Mouse (Mus musculus): ENCODE results near the gene Rabgap1l.
A peak's percentile ranks its signal among the peaks of the same experiment; 100 is the strongest.
"Not testable (repeated sequence)": the region's sequence is repeated elsewhere in the genome, so short reads cannot be mapped to it uniquely, and the experiment has no call there.

The Rabgap1l gene

DNA sequence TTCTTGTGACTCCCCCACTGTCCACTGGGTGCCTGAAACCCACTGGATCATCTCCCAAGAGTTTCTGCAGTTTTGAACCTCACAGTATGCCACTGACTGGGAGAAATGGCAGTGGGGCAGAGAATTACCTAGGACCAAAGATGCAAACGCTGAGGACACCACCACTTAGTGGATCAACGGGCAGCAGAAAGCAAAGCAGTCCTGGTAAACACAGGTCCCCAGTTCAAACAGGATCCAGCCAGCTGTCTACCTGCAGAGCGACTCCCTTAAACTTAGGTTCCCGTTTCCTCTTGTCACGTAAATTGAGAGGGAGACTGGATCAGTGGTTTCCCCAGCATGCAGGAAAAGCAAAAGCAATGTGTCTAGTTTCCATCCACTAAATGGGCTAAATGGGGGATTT lies 483.1 kb downstream of the Rabgap1l start:
- DNase-seq (ENCODE audit: low spot score), result no peak

DNA sequence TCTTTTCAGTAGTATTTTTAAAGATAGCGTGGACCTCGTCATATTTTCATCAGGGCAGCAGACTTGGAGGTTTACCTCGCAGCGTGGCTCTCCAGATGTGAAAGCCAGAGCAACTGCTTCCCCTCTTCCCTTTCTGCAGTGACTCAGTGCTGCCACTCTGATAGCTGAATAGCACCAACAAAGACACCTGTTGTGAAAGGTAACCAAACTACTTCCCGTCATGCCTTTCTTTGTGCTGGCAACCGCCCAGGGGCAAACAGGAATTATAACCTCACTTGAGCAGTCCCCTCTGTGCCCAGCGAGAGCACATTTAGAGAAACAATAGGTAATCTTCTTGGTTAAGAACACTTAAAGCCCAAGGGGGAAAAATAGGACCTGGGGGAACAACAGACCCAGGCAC lies 484.0 kb downstream of the Rabgap1l start:
- DNase-seq (ENCODE audit: low spot score), result no peak

GRCm38 (mm10) chr1:160308498-160308897 lies 484.5 kb downstream of the Rabgap1l start:
- no peak for DNase-seq (ENCODE audit: low spot score)

GRCm38 (mm10) chr1:160306866-160307616 lies 486.0 kb downstream of the Rabgap1l start:
- no peak for DNase-seq (ENCODE audit: low spot score)

DNA sequence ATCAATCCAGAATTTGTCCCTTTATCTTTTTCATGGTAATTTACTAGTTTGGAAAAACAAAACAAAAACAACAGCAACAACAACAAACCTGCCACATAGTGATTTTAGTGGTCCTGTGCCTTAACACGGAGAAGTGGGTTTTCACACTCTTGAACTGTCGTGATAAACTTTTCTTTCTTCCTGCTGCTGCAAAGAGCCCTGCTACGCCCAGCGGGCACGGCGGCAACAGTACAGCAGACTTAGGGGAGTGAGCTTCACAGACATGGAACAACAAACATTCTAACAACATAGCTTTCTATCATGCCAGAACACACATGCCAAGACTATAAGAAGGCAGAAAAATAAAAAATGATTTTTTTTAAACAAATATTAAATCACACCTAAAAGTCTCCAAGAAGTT lies 486.7 kb downstream of the Rabgap1l start:
- no peak for DNase-seq (ENCODE audit: low spot score)

GRCm38 (mm10) chr1:160305826-160306225 lies 487.2 kb downstream of the Rabgap1l start:
- DNase-seq (ENCODE audit: low spot score), result no peak

DNA sequence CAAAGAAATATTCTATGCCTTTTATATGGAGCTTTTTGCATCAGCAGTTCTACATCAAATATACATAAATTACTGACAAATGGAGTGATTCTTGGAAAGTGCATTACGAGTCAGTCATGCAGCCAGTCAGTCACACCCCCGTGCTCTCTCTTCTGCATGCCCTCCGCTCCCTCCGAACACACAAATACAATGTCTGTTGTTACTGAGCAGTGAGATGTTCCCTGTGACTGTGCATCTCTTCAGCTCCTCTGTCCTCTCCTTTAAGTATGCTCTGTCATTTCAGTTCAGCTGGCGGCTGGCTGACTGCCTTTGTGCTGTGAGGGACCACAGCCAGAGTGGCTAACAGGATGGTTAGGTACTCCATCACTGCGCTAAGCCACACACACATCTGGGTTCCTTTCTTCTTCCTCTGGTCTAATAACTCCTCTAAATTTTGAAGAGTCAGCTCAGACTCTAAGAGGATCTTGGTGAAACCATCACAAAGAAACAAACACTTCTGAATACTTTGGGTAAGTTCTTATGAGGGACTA lies 488.0 kb downstream of the Rabgap1l start:
- no peak for DNase-seq (ENCODE audit: low spot score)

GRCm38 (mm10) chr1:160302268-160302667 lies 490.7 kb downstream of the Rabgap1l start:
- DNase-seq (ENCODE audit: low spot score), result no peak

DNA sequence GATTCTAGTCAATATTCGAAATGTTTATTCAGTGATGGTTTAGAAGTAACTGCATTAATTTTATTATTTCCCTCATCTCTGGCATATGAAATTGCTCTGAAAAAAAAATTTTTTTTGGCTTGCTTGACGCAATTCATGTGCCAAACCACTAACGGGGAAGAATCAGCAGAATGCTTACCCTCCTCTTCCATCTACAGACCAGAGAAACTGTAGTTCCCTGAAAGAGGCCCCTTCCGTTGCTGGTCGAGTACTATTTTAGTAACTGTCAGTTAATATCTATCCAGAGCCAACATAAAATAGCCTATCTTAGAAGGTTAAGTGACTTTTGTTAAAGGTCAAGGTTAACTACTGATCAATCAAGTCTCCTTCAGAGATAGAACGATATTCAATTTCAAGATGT lies 491.9 kb downstream of the Rabgap1l start:
- no peak for DNase-seq (ENCODE audit: low spot score)

GRCm38 (mm10) chr1:160300704-160301103 lies 492.3 kb downstream of the Rabgap1l start:
- no peak for DNase-seq (ENCODE audit: low spot score)

GRCm38 (mm10) chr1:160299979-160300378 lies 493.0 kb downstream of the Rabgap1l start:
- DNase-seq (ENCODE audit: low spot score), result no peak

DNA sequence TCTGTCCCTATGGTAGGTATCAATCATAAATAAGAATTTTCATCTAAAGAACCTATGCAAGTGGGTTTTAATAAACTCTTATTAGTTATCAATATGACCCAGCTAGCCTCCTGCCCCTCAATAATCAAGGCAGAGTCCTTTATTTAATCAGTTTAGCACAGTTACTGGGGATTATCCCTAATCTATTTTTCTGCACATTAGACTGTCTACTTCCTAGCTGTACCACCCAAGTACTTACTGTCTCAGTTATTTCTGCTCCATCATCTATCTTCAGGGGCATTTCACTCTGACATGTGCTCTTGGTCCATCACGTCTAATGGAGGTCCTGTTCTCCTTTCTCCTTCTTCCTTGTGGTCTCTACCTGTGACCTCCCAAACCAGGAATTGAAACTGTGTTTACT lies 494.1 kb downstream of the Rabgap1l start:
- no peak for DNase-seq (ENCODE audit: low spot score)

DNA sequence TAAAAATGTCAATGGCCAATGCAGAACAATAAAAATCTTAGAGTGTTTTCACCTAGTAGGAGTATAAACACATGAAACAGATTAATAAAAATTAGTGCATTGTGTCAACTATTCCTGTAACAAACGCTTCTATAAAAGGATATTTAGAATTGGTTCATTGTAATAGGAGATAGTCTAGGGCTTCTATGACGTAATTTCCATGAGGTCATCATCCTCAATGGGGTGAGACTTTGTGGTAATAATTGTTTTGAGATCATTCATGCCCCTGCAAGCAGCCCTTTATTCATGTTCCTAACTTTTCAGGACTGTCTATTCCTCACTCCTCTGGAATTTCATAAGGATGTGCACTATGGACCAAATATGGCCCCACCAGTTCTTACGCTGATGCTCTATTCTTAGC lies 495.3 kb downstream of the Rabgap1l start:
- DNase-seq (ENCODE audit: low spot score), result no peak

DNA sequence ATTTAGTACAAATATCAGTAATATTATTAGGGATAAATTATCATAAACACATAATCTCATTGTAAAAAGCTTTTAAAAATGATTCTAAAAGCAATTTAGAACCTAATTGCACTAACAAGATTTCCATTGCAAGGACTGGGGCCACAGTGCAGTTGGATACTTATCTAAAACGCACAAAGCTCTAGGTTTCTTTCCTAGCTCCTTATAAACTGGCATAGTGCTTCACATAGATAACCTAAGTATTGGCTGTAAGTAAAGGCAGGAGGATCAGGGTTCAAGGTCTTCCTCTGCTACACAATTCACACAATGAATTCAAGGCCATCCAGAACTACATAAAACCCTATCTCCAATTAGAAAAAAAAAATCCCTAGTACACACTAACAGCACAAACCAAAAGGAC lies 497.7 kb downstream of the Rabgap1l start:
- DNase-seq (ENCODE audit: low spot score), result no peak

GRCm38 (mm10) chr1:160293488-160293887 lies 499.5 kb downstream of the Rabgap1l start:
- DNase-seq (ENCODE audit: low spot score), result no peak

- peak; percentile 60 for DNase-seq (ENCODE audit: low spot score)
Measured at GRCm38 (mm10) chr1:160292058-160292457, 501.0 kb downstream of the Rabgap1l start.

DNA sequence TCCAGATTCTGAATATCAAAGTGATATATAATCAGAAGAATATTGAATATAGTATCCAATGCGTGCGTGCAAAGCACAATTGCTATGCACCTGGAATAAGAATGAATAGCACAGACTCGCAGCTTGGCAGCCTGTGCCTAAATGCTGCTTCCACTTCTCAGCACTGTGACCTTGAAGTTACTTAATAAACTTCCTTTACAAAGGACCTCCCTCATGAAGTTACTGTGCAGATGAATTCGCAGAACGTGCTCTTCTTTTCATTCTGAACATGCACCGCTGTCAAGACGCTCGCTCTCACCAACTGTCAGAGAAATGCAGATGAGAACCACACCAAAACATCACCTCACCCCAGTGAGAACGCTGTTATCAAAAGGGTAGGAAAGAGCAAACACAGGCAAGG lies 502.8 kb downstream of the Rabgap1l start:
- DNase-seq (ENCODE audit: low spot score), result no peak

- DNase-seq (ENCODE audit: low spot score), result no peak
Measured at GRCm38 (mm10) chr1:160287058-160287645, 505.9 kb downstream of the Rabgap1l start.

DNA sequence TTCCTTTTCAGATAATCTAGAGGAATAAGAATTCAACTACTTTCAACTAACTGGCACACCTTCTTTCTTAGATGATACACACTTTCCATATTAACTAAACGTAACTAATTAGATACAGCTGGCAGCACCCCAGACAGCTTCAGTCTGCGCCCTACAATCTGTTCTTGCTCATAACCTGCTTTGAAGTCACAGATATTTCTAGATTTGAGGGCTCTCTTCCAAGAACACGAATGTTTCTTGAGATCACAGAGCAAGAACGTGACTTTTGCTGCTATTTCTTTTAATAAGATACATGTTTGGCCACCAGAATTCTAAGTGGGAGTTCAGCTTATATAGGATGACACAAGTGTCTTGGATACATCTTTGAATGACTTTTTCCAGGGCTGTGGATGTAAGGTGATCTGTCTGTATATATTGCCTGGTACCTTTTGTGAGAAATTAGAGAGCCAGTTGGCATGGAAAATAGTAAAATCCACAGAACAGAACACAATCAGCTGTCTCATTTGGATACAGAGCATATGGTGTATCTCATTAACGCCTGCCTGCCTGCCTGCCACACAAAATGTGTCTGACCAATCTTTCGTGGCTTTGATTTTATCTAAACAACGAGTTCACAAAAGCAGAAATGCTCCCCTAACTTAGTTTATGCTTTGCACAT lies 506.5 kb downstream of the Rabgap1l start:
- peak; percentile 59 for DNase-seq (ENCODE audit: low spot score)

- no peak for DNase-seq (ENCODE audit: low spot score)
Measured at GRCm38 (mm10) chr1:160284241-160284640, 508.8 kb downstream of the Rabgap1l start.

DNA sequence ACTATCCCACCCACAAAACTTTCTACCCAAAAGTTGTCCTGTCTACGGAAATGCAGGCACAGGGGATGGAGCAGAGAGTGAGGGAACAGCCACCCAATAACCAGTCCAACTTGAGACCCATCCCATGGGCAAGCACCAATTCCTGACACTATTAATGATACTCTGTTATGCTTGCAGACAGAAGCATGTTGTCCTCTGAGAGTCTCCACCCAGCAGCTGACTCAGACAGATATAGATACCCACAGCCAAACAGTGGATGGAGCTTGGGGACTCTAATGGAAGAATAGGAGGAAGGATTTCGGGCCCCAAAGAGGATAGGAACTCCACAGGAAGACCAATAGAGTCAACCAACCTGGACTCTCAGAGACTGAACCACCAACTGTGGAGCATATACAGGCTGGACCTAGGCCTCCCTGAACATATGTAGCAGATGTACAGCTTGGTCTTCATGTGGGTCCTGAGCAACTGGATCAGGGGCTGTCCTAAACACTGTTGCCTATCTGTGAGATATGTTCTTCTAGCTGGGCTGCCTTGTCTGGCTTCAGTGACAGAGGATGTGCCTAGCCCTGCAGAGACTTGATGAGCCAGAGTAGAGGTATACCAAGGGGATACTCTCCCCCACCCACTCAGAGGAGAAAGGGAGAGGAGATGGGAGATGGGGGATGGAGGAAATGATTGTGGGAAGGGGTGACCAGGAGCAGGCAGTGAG lies 510.7 kb downstream of the Rabgap1l start:
- not testable (repeated sequence) for DNase-seq (ENCODE audit: low spot score)

GRCm38 (mm10) chr1:160281337-160282084 lies 511.5 kb downstream of the Rabgap1l start:
- no peak for DNase-seq (ENCODE audit: low spot score)

All from layer of hippocampus, adult 9-10 months (tissue).